Mouse (Mus musculus) heart, embryonic 16.5 days (tissue): ENCODE measurements around the gene Bnc2. TPM values are rescaled to one million over a fixed set of nuclear protein-coding genes. Genes with fewer than 3 reads are reported as not detected.

Source experiments
- ATAC-seq: fragments of 200-750 bp; cut with Nextera tagmentation; replicated peaks from 2 replicates; pipeline ENCODE4 v1.8.0; 2017; ENCODE audit warnings: moderate number of reproducible peaks; ENCODE audit not compliant: insufficient read depth, low FRiP score; ENCODE audit errors: extremely low read depth
- H3K27ac ChIP-seq: fragments of 300-500 bp; sonication (generic); 2 replicates; pipeline ENCODE4 v1.5.1; 2014; ENCODE audit warnings: mild to moderate bottlenecking, low read length, control low read depth, moderate library complexity
- H3K27me3 ChIP-seq: fragments of 300-500 bp; sonication (generic); 2 replicates; pipeline ENCODE4 v1.6.1; 2014; ENCODE audit warnings: low read length, mixed read lengths; ENCODE audit not compliant: control insufficient read depth, insufficient read depth
- H3K36me3 ChIP-seq: fragments of 300-500 bp; sonication (generic); 2 replicates; pipeline ENCODE4 v1.6.1; 2014; ENCODE audit not compliant: control insufficient read depth, insufficient read depth
- H3K4me1 ChIP-seq: fragments of 300-500 bp; sonication (generic); 2 replicates; pipeline ENCODE4 v1.6.1; 2014; ENCODE audit warnings: low read length, mixed read lengths; ENCODE audit not compliant: control insufficient read depth, insufficient read depth
- H3K4me2 ChIP-seq: fragments of 300-500 bp; sonication (generic); 2 replicates; pipeline ENCODE4 v1.6.1; 2014; ENCODE audit warnings: low read depth, mild to moderate bottlenecking, control low read depth, low read length
- H3K4me3 ChIP-seq: fragments of 300-500 bp; sonication (generic); 2 replicates; pipeline ENCODE4 v1.5.1; 2014; ENCODE audit warnings: mild to moderate bottlenecking, control low read depth, low read length
- H3K9ac ChIP-seq: fragments of 300-500 bp; sonication (generic); 2 replicates; pipeline ENCODE4 v1.6.1; 2014; ENCODE audit warnings: low read length, control low read depth
- H3K9me3 ChIP-seq: fragments of 300-500 bp; sonication (generic); replicated peaks from 2 replicates; pipeline ENCODE4 v1.6.1; 2016; ENCODE audit warnings: low read length; ENCODE audit not compliant: control insufficient read depth
- WGBS: fragments of 180-500 bp; shearing (Covaris S2); extraction: QIAGEN DNeasy Blood & Tissue Kit; methylation state at CpG from one replicate; pipeline ENCODE4 v1.1.7; 2014; 5-methylcytosine and 5-hydroxymethylcytosine counted together
- polyA plus RNA-seq: library from polyadenylated mRNA; unstranded; fragments of >200 nt; fragmentation: Nextera tagmentation; extraction: Ambion mirVana; gene quantifications from 2 replicates; pipeline ENCODE4 v1.2.1, GENCODE M21; 2015

Gene Bnc2
- polyA plus RNA-seq, 1 experiment from 2014 or later: 0.92 TPM

DNA sequence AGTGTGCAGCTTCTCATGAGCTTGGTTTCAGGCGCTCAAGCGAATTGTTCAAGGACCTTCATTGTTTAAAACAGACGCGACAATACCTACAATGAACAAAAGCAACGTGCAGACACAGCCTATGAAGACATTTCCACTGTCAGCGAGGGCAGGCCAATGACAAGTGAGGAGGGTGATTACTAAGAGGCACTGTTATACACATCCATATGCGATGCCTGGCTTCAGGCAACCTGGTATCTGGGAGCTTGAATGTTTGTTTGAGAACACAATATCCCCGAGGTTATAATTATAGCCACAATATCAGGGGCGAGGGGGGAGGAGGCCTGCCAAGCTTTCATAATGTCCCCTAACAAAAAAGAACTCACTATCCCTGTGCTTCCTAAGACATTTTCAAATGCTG, 343.1 kb downstream of the Bnc2 start:
- no peak overlapping the region for H3K9ac ChIP-seq
- H3K4me3 ChIP-seq: no peak overlapping the region
- H3K27me3 ChIP-seq: no peaks in the 10 kb centered on the region
- 0 out of 2 replicates have a peak overlapping the region, but pooled peaks have one; percentile 15 for H3K4me2 ChIP-seq
- H3K4me1 ChIP-seq: peaks cover 12% of the 10 kb centered on the region; the same call in 1 of the 2 replicates
- H3K36me3 ChIP-seq: no peaks in the 10 kb centered on the region
- H3K27ac ChIP-seq: no peak overlapping the region
- ATAC-seq: peak; percentile 60; the same call in 1 of the 2 replicates
- WGBS: 59% methylated on average over 9 of the region's 9 CpGs
- no peaks in the 10 kb centered on the region for H3K9me3 ChIP-seq

DNA sequence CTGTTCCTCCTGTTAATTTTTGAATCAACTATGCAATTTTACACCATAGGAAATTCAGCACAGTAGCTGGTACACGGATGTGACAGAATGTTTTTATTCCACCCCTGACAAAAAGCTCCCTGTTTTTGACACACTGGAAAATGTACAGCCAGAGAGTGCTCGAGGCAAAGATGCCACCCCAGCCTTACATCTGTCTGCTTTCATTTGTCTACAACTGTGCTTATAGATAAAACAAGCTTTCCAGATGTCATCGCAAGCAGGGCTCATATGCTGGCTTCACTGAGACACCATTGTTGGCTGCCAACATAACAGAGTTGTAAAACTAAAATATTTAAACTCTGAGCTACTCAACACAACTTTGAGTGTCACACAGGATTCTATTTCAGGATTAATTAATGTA, 343.6 kb downstream of the Bnc2 start:
- no peaks in the 10 kb centered on the region for H3K27me3 ChIP-seq
- no peaks in the 10 kb centered on the region for H3K9me3 ChIP-seq
- H3K4me2 ChIP-seq: no peak overlapping the region
- H3K4me3 ChIP-seq: no peak overlapping the region
- no peak overlapping the region for H3K9ac ChIP-seq
- peaks cover 12% of the 10 kb centered on the region; the same call in 1 of the 2 replicates for H3K4me1 ChIP-seq
- H3K36me3 ChIP-seq: no peaks in the 10 kb centered on the region
- no peak overlapping the region for H3K27ac ChIP-seq
- 60% methylated on average over 3 of the region's 3 CpGs for WGBS
- ATAC-seq: no peak

DNA sequence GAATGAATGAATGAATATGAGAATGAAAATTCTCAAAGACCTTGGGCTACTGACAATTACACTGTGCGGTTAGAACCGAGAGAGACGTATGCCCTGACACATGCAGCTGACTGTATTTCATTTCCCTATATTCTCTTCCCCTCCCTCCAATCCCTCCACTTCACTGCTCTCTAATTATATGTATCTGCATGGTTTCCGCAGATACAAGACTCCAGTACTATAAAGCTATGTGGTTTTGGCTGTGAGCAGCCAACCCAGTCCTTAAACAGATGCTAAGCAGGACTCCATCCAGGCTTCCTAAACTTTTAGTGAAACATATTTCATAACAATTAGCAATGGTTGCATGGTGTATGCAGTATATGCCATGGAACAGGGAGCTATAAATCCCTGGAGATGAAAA, 344.6 kb downstream of the Bnc2 start:
- 90% methylated on average over 4 of the region's 4 CpGs for WGBS
- ATAC-seq: no peak

DNA sequence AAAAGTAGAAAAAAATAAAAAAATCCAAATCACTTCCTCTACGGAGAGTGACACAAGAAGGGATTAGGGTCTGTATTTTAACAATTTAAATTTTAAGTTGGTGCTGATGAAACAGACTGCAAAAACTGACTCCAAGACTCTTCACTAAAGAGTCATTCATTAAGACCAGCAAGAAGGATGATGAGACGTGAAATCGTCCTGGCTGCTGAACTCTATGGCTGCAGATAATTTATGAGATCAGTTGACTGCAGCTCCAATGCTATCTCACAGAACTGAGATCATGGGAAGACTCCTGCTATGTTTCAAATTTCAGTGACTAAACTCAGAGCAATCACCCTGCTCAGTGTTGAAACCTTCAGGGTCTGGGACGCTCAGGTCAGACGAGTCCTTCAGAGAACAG, 345.4 kb downstream of the Bnc2 start:
- WGBS: 62% methylated on average over 5 of the region's 5 CpGs
- Histone ChIP-seq H3K27ac (no peak overlapping the region), H3K36me3 (no peaks in the 10 kb centered on the region), H3K4me3 (no peak overlapping the region), H3K27me3 (no peaks in the 10 kb centered on the region), H3K9ac (no peak overlapping the region), H3K4me1 (peaks cover 12% of the 10 kb centered on the region; the same call in 1 of the 2 replicates), H3K4me2 (no peak overlapping the region), H3K9me3 (no peaks in the 10 kb centered on the region)
- ATAC-seq: no peak

More for the DNA sequence above, 344.6 kb downstream of the Bnc2 start:
- H3K27ac ChIP-seq: no peak overlapping the region
- no peaks in the 10 kb centered on the region for H3K9me3 ChIP-seq
- no peak overlapping the region for H3K4me3 ChIP-seq
- no peaks in the 10 kb centered on the region for H3K27me3 ChIP-seq
- no peak overlapping the region for H3K4me2 ChIP-seq
- peaks cover 12% of the 10 kb centered on the region; the same call in 1 of the 2 replicates for H3K4me1 ChIP-seq
- H3K9ac ChIP-seq: no peak overlapping the region
- no peaks in the 10 kb centered on the region for H3K36me3 ChIP-seq

DNA sequence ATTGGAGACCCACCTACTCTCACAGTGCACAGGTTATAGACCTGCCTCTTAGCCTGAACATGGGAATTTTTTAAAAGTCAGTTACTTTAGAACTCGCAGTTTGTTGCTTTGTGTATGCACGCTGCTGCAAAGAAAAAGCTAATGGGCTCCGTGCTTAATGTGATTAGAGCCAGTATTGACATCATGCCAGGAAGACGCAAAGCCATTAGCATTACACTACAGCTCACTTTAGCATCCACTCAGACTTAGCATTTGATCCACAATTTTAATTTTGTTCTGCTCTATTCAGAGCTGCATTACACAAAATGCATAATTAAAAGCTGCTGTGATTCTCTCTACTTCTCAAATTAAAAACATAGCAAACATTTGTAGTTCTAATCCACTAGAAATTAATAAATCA, 350.7 kb downstream of the Bnc2 start:
- Histone ChIP-seq H3K4me1 (no peaks in the 10 kb centered on the region), H3K9ac (no peak overlapping the region), H3K4me2 (no peak overlapping the region), H3K27me3 (no peaks in the 10 kb centered on the region), H3K36me3 (no peaks in the 10 kb centered on the region), H3K9me3 (0 out of 2 replicates have a peak, but pooled peaks cover 2% of the 10 kb centered on the region), H3K4me3 (no peak overlapping the region), H3K27ac (no peak overlapping the region)
- no peak for ATAC-seq
- WGBS: 84% methylated on average over 4 of the region's 4 CpGs

DNA sequence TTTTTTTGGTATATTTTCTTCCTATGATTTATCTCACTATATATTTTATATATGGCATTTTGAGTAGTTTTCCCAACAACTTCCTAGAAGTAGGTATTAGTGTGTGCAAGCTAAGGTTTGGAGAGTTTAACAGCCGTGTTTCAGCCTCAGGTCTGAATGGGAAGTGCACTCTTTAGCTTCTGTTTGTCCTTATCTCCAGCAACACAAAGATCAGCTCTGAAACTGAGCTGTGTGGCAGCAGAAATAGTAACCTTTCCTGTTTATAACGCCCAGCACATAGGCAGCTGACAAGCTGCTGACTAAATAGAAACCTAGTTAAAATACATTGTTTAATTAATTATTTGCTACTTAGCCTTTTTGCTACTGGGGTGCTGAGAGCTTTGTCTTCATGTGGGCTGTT, 353.5 kb downstream of the Bnc2 start:
- no peaks in the 10 kb centered on the region for H3K4me1 ChIP-seq
- 0 out of 2 replicates have a peak, but pooled peaks cover 2% of the 10 kb centered on the region for H3K9me3 ChIP-seq
- no peaks in the 10 kb centered on the region for H3K36me3 ChIP-seq
- WGBS: 20% methylated on average over 2 of the region's 2 CpGs
- H3K9ac ChIP-seq: no peak overlapping the region
- H3K4me2 ChIP-seq: no peak overlapping the region
- H3K27ac ChIP-seq: no peak overlapping the region
- ATAC-seq: no peak
- H3K27me3 ChIP-seq: no peaks in the 10 kb centered on the region
- no peak overlapping the region for H3K4me3 ChIP-seq

DNA sequence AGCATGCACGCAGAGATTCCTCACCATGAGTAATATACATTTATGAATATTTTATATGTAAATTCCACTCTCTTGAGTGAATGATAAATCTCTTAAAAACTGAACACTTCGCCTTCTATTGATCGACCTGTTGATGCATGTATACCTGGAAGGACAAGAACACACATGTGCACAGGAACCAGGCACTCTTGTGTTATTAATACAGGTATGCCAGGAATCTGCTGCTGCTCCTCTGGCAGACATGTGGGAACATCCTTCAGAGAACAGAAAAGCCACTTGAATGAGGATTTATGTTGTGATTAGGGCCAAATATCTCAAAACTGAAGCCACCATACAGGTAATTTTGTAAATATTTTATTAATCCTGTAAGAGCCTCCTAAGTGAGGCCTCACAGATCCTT, 357.7 kb downstream of the Bnc2 start:
- Histone ChIP-seq H3K9me3 (0 out of 2 replicates have a peak, but pooled peaks cover 2% of the 10 kb centered on the region), H3K4me3 (no peak overlapping the region), H3K36me3 (no peaks in the 10 kb centered on the region), H3K27me3 (no peaks in the 10 kb centered on the region), H3K9ac (no peak overlapping the region), H3K27ac (no peak overlapping the region), H3K4me1 (no peaks in the 10 kb centered on the region), H3K4me2 (no peak overlapping the region)
- no peak for ATAC-seq
- 90% methylated on average over 3 of the region's 3 CpGs for WGBS

DNA sequence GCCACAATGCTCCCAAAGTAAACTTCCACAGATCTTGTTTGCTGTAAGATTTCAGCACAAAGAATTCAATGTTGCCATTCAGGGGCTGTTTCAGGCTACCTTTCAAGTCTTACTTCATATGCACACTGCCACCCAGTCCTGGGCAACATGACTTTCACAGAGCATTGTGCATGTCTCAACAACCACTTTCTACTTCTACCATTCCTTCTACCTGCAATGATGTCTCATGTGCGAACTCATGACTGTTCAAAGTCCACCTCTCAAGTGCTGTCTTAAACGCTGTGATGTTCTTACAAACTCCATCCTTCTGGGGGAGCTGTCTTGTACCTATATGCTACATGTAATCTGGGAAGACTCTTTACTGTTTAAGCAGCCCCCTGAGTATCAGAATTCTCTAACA, 363.7 kb downstream of the Bnc2 start:
- 68% methylated on average over 2 of the region's 2 CpGs for WGBS
- H3K4me1 ChIP-seq: no peaks in the 10 kb centered on the region
- H3K27ac ChIP-seq: no peak overlapping the region
- H3K9ac ChIP-seq: no peak overlapping the region
- ATAC-seq: no peak
- no peak overlapping the region for H3K4me2 ChIP-seq
- no peaks in the 10 kb centered on the region for H3K36me3 ChIP-seq
- no peaks in the 10 kb centered on the region for H3K9me3 ChIP-seq
- H3K27me3 ChIP-seq: no peaks in the 10 kb centered on the region
- H3K4me3 ChIP-seq: no peak overlapping the region

DNA sequence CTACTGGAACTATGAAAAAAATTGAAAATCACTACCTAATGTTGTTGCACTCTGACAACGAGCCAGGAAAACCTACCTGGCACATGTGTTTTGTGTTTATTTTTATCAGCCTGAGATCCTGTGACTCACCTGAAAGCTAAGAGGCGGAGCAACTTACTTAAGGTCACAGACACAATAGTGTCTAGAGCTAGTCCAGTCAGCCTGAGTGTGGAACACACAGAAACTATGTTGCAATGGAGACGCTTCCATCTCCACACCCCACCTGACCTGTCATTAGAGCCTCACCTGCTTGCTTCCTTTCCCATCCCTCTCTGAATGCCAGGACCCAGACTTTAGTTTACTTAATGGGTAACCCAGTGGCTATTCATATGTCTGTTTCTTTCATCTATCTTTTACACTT, 364.2 kb downstream of the Bnc2 start:
- H3K4me2 ChIP-seq: no peak overlapping the region
- no peaks in the 10 kb centered on the region for H3K36me3 ChIP-seq
- 80% methylated on average over 3 of the region's 3 CpGs for WGBS
- H3K9ac ChIP-seq: no peak overlapping the region
- no peak overlapping the region for H3K4me3 ChIP-seq
- H3K27ac ChIP-seq: no peak overlapping the region
- H3K4me1 ChIP-seq: no peaks in the 10 kb centered on the region
- no peak for ATAC-seq
- H3K27me3 ChIP-seq: no peaks in the 10 kb centered on the region
- H3K9me3 ChIP-seq: no peaks in the 10 kb centered on the region
